Mouse (Mus musculus): ENCODE data around the gene Gpat3.
A peak's percentile ranks its signal among the peaks of the same experiment; 100 is the strongest.

Gene Gpat3

GRCm38 (mm10) chr5:100915411-100915810, 69.9 kb downstream of the Gpat3 start:
- DNase-seq (ENCODE audit: low read depth, low spot score) = no peak

GRCm38 (mm10) chr5:100916416-100916815, 70.9 kb downstream of the Gpat3 start:
- DNase-seq (ENCODE audit: low read depth, low spot score) = no peak

GRCm38 (mm10) chr5:100917252-100917774, 71.8 kb downstream of the Gpat3 start:
- no peak for DNase-seq (ENCODE audit: low read depth, low spot score)

GRCm38 (mm10) chr5:100919069-100919468, 73.6 kb downstream of the Gpat3 start:
- peak; percentile 39 for DNase-seq (ENCODE audit: low read depth, low spot score)

GRCm38 (mm10) chr5:100929698-100930097, 84.2 kb downstream of the Gpat3 start:
- no peak for DNase-seq (ENCODE audit: low read depth, low spot score)

GRCm38 (mm10) chr5:100943716-100944115, 98.2 kb downstream of the Gpat3 start:
- DNase-seq (ENCODE audit: low read depth, low spot score) = no peak

GRCm38 (mm10) chr5:100945336-100945735, 99.8 kb downstream of the Gpat3 start:
- DNase-seq (ENCODE audit: low read depth, low spot score) = no peak

All from brain, embryonic 18.5 days (tissue).